Mouse (Mus musculus): ENCODE data around the gene Mtap. TPM values are rescaled to one million over a fixed set of nuclear protein-coding genes. Genes with fewer than 3 reads are reported as not detected.

Gene Mtap
- polyA plus RNA-seq, 1 experiment from 2014 or later, result 18.5 TPM

DNA sequence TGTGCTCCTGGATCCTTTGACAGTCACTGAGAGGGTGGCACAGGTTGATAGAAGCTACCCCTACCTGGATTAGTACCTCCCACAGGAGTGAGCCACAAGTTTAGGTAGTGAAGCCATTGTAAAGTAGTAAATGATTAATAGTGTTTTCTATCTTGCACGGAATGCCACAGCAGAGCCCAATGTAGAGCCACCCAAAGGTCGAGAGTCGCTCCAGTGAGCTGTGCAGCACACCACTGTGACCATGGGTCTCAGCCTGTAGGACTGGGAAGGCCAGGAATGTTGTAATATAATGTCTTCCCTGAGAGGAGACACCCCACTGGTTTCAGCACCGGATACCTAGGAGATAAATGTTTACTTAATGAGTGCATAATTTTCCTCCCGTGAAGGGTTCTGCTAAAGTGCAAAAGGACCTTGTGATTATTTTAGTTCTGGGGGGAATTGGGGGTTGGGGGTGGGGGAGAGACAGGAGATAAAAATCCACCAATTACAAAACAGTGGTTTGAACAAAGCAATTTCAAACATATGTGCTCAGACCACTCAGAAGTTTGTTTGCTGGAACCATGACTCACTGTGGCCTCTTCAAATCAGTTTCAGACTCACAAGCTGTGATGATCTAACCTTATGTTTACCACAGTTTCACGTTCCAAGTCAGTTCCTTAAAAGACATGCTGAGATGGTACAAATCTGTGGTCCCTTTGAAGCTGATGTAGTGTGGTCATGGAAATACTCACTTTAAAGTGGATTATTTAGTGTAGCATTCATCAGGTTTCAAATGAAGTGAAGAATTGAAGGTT, 40.8 kb downstream of the Mtap start:
- ATAC-seq, result no peak
- no peaks in the 10 kb centered on the region for H3K4me1 ChIP-seq (ENCODE audit: control insufficient read depth, insufficient read depth, low read length)
- no peaks in the 10 kb centered on the region for H3K27me3 ChIP-seq (ENCODE audit: control insufficient read depth, insufficient read depth, low read depth, low read length)
- H3K9me3 ChIP-seq (replicated peaks; ENCODE audit: control insufficient read depth, low read length, poor library complexity, severe bottlenecking), result no peaks in the 10 kb centered on the region
- H3K27ac ChIP-seq (ENCODE audit: low read length), result no peak overlapping the region
- no peak overlapping the region for H3K4me2 ChIP-seq (ENCODE audit: low read length)
- WGBS, result 87% methylated on average over 6 of the region's 6 CpGs
- no peak overlapping the region for H3K9ac ChIP-seq (ENCODE audit: low read depth, low read length)
- H3K4me3 ChIP-seq (ENCODE audit: low read depth, low read length), result no peak overlapping the region
- H3K36me3 ChIP-seq (ENCODE audit: control insufficient read depth, insufficient read depth, low read length), result peaks cover 20% of the 10 kb centered on the region

DNA sequence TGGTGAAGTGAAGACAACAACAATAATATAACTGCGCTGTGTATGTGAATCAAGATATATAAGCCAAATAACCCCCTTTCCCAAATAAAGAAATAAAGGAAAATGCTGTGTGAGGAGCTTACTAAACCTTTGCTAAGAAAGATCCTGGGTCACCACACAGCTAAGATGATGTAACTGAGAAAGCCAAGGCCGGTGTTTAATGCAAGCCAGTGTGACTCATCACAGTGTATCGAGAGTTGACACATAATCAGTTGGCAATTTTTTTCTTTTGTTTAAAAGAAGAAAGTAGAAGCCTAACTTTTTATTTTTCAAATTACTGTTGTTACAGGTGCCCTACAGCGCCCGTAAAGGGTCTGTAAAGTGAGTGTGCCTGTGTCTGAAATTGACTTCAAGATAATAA, 43.2 kb downstream of the Mtap start:
- no peak for ATAC-seq

DNA sequence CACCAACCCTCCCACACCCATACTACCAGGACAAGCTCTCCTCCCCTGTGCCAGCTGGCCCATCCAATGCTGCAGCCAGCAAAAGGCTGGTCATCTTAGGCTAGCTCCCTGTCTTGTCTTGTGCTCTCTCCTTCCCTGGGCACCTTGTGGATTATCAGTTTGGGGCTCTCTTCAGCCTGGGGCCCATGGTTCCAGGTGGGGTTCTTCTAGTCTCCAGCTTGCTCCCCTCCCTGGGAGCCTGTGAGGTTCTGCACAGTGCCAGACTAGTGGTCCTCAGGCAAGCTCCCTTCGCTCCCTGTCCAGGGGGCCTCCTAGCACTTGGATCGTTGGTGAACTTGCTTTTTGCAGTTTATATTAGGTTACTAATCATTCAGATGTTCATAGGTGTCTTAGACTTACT, 44.7 kb downstream of the Mtap start:
- H3K36me3 ChIP-seq (ENCODE audit: control insufficient read depth, insufficient read depth, low read length), result peaks cover 13% of the 10 kb centered on the region
- WGBS, result 100% methylated on average over 2 of the region's 2 CpGs
- no peak overlapping the region for H3K27ac ChIP-seq (ENCODE audit: low read length)
- no peak overlapping the region for H3K9ac ChIP-seq (ENCODE audit: low read depth, low read length)
- no peak overlapping the region for H3K4me3 ChIP-seq (ENCODE audit: low read depth, low read length)
- no peaks in the 10 kb centered on the region for H3K27me3 ChIP-seq (ENCODE audit: control insufficient read depth, insufficient read depth, low read depth, low read length)
- no peaks in the 10 kb centered on the region for H3K4me1 ChIP-seq (ENCODE audit: control insufficient read depth, insufficient read depth, low read length)
- no peaks in the 10 kb centered on the region for H3K9me3 ChIP-seq (replicated peaks; ENCODE audit: control insufficient read depth, low read length, poor library complexity, severe bottlenecking)
- no peak; the same call in 1 of the 2 replicates for ATAC-seq
- no peak overlapping the region for H3K4me2 ChIP-seq (ENCODE audit: low read length)

More for the DNA sequence above, 43.2 kb downstream of the Mtap start:
- no peak overlapping the region for H3K27ac ChIP-seq (ENCODE audit: low read length)
- H3K4me2 ChIP-seq (ENCODE audit: low read length), result no peak overlapping the region
- H3K9me3 ChIP-seq (replicated peaks; ENCODE audit: control insufficient read depth, low read length, poor library complexity, severe bottlenecking), result no peaks in the 10 kb centered on the region
- H3K27me3 ChIP-seq (ENCODE audit: control insufficient read depth, insufficient read depth, low read depth, low read length), result no peaks in the 10 kb centered on the region
- H3K9ac ChIP-seq (ENCODE audit: low read depth, low read length), result no peak overlapping the region
- WGBS, result 96% methylated on average over 5 of the region's 5 CpGs
- peaks cover 18% of the 10 kb centered on the region for H3K36me3 ChIP-seq (ENCODE audit: control insufficient read depth, insufficient read depth, low read length)
- H3K4me3 ChIP-seq (ENCODE audit: low read depth, low read length), result no peak overlapping the region
- no peaks in the 10 kb centered on the region for H3K4me1 ChIP-seq (ENCODE audit: control insufficient read depth, insufficient read depth, low read length)

DNA sequence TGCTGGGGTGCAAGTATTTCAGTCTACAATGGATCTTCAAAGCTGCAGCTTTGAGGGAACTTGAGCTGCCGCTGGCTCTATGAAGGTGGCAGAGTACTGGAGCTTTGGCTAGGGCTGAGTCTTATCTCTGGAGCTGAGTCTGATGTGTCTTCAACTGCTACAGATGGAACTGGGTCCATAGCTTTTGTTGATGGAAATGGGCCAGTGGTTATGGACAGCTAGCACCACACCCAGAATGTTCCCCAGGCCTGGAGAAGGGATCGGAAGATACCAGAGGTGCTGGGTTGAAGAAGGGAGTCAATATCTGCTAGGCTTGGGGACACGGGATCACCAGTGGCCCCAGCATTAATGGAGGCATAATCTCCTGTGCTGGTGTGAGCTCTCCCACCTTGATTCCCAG, 45.6 kb downstream of the Mtap start:
- Histone ChIP-seq H3K4me2 (ENCODE audit: low read length) (no peak overlapping the region), H3K4me3 (ENCODE audit: low read depth, low read length) (no peak overlapping the region), H3K9me3 (replicated peaks; ENCODE audit: control insufficient read depth, low read length, poor library complexity, severe bottlenecking) (no peaks in the 10 kb centered on the region), H3K4me1 (ENCODE audit: control insufficient read depth, insufficient read depth, low read length) (no peaks in the 10 kb centered on the region), H3K9ac (ENCODE audit: low read depth, low read length) (no peak overlapping the region), H3K27ac (ENCODE audit: low read length) (no peak overlapping the region), H3K27me3 (ENCODE audit: control insufficient read depth, insufficient read depth, low read depth, low read length) (no peaks in the 10 kb centered on the region), H3K36me3 (ENCODE audit: control insufficient read depth, insufficient read depth, low read length) (peaks cover 13% of the 10 kb centered on the region)
- no peak for ATAC-seq
- WGBS, result 99% methylated on average over 3 of the region's 3 CpGs

DNA sequence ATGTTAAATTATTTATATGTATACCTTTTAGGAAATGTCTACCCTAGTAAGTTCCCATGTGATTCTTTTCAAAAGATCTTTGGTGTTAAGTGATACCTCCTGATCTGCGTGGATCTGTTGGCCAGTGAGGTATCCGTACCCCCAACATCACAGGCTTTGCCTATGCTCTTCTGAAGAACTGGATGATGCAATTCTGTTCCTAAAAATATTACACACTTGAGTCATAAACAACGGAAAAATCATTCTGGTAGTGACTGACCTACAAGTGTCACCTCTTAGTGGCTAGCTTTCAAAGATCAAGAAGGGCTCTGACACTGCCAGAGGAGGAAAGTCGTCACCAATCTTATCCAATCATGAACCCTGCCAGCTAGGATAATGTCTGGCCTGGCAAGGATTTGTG, 58.6 kb downstream of the Mtap start:
- 93% methylated on average over 4 of the region's 4 CpGs for WGBS
- no peak for ATAC-seq
- no peak overlapping the region for H3K4me3 ChIP-seq (ENCODE audit: low read depth, low read length)

DNA sequence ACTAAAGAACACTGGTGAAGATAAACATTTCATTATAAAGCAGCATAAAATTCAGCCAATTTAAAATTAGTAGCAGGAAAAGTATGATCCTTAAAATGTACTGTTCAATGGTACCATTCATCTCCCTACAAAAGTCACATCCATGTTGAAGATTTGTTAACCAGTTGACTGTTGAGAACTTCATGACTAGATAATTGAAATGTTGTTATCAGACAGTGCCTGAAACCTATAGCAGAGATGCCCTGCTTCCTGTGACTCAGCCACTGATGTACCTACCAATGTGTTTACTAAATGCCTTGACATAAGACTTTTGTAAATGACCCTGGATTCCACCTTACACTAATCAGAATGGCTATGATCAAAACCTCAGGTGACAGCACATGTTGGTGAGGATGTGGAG, 60.2 kb downstream of the Mtap start:
- Histone ChIP-seq H3K4me2 (ENCODE audit: low read length) (no peak overlapping the region), H3K36me3 (ENCODE audit: control insufficient read depth, insufficient read depth, low read length) (no peaks in the 10 kb centered on the region), H3K9ac (ENCODE audit: low read depth, low read length) (no peak overlapping the region), H3K4me3 (ENCODE audit: low read depth, low read length) (no peak overlapping the region), H3K9me3 (replicated peaks; ENCODE audit: control insufficient read depth, low read length, poor library complexity, severe bottlenecking) (no peaks in the 10 kb centered on the region), H3K27ac (ENCODE audit: low read length) (no peak overlapping the region), H3K4me1 (ENCODE audit: control insufficient read depth, insufficient read depth, low read length) (no peaks in the 10 kb centered on the region), H3K27me3 (ENCODE audit: control insufficient read depth, insufficient read depth, low read depth, low read length) (no peaks in the 10 kb centered on the region)
- ATAC-seq, result no peak

More for the DNA sequence above, 58.6 kb downstream of the Mtap start:
- H3K4me1 ChIP-seq (ENCODE audit: control insufficient read depth, insufficient read depth, low read length), result no peaks in the 10 kb centered on the region
- H3K27me3 ChIP-seq (ENCODE audit: control insufficient read depth, insufficient read depth, low read depth, low read length), result no peaks in the 10 kb centered on the region
- no peak overlapping the region for H3K9ac ChIP-seq (ENCODE audit: low read depth, low read length)
- H3K36me3 ChIP-seq (ENCODE audit: control insufficient read depth, insufficient read depth, low read length), result no peaks in the 10 kb centered on the region
- no peaks in the 10 kb centered on the region for H3K9me3 ChIP-seq (replicated peaks; ENCODE audit: control insufficient read depth, low read length, poor library complexity, severe bottlenecking)
- H3K4me2 ChIP-seq (ENCODE audit: low read length), result no peak overlapping the region
- H3K27ac ChIP-seq (ENCODE audit: low read length), result no peak overlapping the region

DNA sequence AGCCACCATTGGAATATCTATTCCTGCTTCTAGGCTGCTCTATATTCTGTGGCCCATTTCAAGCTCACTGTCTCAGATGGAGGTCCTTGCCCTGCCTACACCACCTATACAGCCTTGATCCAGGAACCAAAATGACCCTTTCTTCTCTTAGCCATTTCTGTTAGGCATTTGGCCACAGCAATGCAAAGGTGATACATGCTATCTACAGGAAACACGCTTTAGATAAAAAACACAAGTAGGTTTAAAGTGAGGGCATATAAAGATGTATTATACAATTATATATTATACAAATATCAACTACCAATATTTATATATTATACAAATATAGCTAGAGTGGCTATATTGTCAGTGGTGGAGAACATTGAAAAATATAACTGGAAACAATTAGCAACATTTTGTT, 63.9 kb downstream of the Mtap start:
- H3K27ac ChIP-seq (ENCODE audit: low read length), result no peak overlapping the region
- ATAC-seq, result no peak
- no peaks in the 10 kb centered on the region for H3K9me3 ChIP-seq (replicated peaks; ENCODE audit: control insufficient read depth, low read length, poor library complexity, severe bottlenecking)
- H3K4me2 ChIP-seq (ENCODE audit: low read length), result no peak overlapping the region
- H3K36me3 ChIP-seq (ENCODE audit: control insufficient read depth, insufficient read depth, low read length), result no peaks in the 10 kb centered on the region
- H3K4me3 ChIP-seq (ENCODE audit: low read depth, low read length), result no peak overlapping the region
- H3K27me3 ChIP-seq (ENCODE audit: control insufficient read depth, insufficient read depth, low read depth, low read length), result no peaks in the 10 kb centered on the region
- H3K4me1 ChIP-seq (ENCODE audit: control insufficient read depth, insufficient read depth, low read length), result no peaks in the 10 kb centered on the region
- no peak overlapping the region for H3K9ac ChIP-seq (ENCODE audit: low read depth, low read length)
- WGBS, result 93% methylated on average over 1 of the region's 1 CpGs

DNA sequence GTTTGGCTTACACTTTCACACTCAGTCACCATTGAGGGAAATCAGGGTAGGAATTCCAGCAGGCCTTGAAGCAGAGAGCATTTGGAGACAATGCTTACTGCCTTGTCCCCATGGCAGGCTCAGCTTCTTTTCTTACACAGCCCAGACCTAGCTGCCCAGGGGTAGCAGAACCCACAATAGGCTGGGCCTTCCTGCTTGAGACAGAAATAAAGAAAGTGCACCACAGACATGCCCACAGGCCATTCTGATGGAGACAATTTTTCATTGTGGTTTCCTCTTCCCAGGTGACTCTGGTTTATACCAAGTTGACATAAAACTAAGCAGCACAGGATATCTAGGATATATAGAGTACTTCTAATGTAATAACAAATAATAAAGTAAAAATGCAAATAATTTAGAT, 72.4 kb downstream of the Mtap start:
- no peak for ATAC-seq
- H3K4me3 ChIP-seq (ENCODE audit: low read depth, low read length), result no peak overlapping the region

DNA sequence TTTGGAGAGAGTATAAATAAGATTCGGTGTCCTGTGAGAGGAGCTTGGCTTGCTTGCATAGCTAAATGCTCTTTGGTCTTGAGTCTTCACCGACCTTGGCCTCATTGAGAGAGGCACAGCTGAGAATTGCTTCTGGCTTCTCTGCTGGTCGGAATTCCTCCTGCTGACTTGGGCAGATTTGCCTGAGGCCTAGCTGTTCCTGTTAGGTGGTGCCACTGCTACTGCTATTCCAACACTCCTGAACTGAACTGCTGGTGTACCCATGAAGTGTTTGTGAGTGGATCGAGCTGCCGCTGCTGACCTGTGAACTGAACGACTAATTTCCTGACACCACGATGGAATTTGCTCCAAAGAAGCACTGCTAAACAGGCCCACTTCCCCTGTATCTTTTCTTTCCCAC, 73.4 kb downstream of the Mtap start:
- ATAC-seq, result no peak
- 81% methylated on average over 7 of the region's 7 CpGs for WGBS
- Histone ChIP-seq H3K9me3 (replicated peaks; ENCODE audit: control insufficient read depth, low read length, poor library complexity, severe bottlenecking) (no peaks in the 10 kb centered on the region), H3K4me2 (ENCODE audit: low read length) (no peak overlapping the region), H3K4me3 (ENCODE audit: low read depth, low read length) (no peak overlapping the region), H3K4me1 (ENCODE audit: control insufficient read depth, insufficient read depth, low read length) (no peaks in the 10 kb centered on the region), H3K36me3 (ENCODE audit: control insufficient read depth, insufficient read depth, low read length) (no peaks in the 10 kb centered on the region), H3K9ac (ENCODE audit: low read depth, low read length) (no peak overlapping the region), H3K27me3 (ENCODE audit: control insufficient read depth, insufficient read depth, low read depth, low read length) (no peaks in the 10 kb centered on the region), H3K27ac (ENCODE audit: low read length) (no peak overlapping the region)

More for the DNA sequence above, 72.4 kb downstream of the Mtap start:
- Histone ChIP-seq H3K4me2 (ENCODE audit: low read length) (no peak overlapping the region), H3K27me3 (ENCODE audit: control insufficient read depth, insufficient read depth, low read depth, low read length) (no peaks in the 10 kb centered on the region), H3K9me3 (replicated peaks; ENCODE audit: control insufficient read depth, low read length, poor library complexity, severe bottlenecking) (no peaks in the 10 kb centered on the region), H3K4me1 (ENCODE audit: control insufficient read depth, insufficient read depth, low read length) (no peaks in the 10 kb centered on the region), H3K9ac (ENCODE audit: low read depth, low read length) (no peak overlapping the region), H3K27ac (ENCODE audit: low read length) (no peak overlapping the region), H3K36me3 (ENCODE audit: control insufficient read depth, insufficient read depth, low read length) (no peaks in the 10 kb centered on the region)

All from midbrain, embryonic 16.5 days (tissue).